Mouse (Mus musculus) MEL (cell line): Measurements from ENCODE around the gene Tubb5. TPM values are rescaled to one million over a fixed set of nuclear protein-coding genes. Genes with fewer than 3 reads are reported as not detected.

ENCODE experiments used
- DNase-seq: peaks from one replicate; pipeline ENCODE4 v3.0.0; 2011; ENCODE audit warnings: low read depth, low spot score
- H3K27ac ChIP-seq: 2 replicates; pipeline ENCODE4 v1.5.1; 2012; ENCODE audit warnings: low read depth, mild to moderate bottlenecking, control low read depth, low read length, moderate library complexity; ENCODE audit not compliant: control insufficient read depth
- H3K27me3 ChIP-seq, 2 experiments: fragments of 150-350 bp in 1 of 2; sonication (generic) in 1 of 2; 2 replicates each; pipeline ENCODE4 v1.6.1; 2012; ENCODE audit warnings: low read length in 2 of 2, mild to moderate bottlenecking in 2 of 2, improper control_type of control experiment in 1 of 2, moderate library complexity in 1 of 2; ENCODE audit not compliant: insufficient read depth in 2 of 2, control insufficient read depth in 1 of 2
- H3K36me3 ChIP-seq, 2 experiments: 2 replicates each; pipeline ENCODE4 v1.6.1; 2012 to 2014; ENCODE audit warnings: low read length in 2 of 2, improper control_type of control experiment in 1 of 2, inconsistent platforms in 1 of 2, mild to moderate bottlenecking in 1 of 2; ENCODE audit not compliant: insufficient read depth in 2 of 2, control insufficient read depth in 1 of 2
- H3K4me1 ChIP-seq, 2 experiments: fragments of 150-350 bp in 1 of 2; sonication (generic) in 1 of 2; 2 replicates each; pipeline ENCODE4 v1.6.1; 2012; ENCODE audit warnings: low read length in 2 of 2, improper control_type of control experiment in 1 of 2, mild to moderate bottlenecking in 1 of 2; ENCODE audit not compliant: insufficient read depth in 2 of 2, control insufficient read depth in 1 of 2
- H3K4me3 ChIP-seq, 2 experiments: fragments of 150-350 bp in 1 of 2; sonication (generic) in 1 of 2; 2 replicates each; pipeline ENCODE4 v1.5.1; 2012; ENCODE audit warnings: low read depth in 2 of 2, low read length in 2 of 2, mild to moderate bottlenecking in 2 of 2, moderate library complexity in 2 of 2, control low read depth in 1 of 2, improper control_type of control experiment in 1 of 2; ENCODE audit not compliant: control insufficient read depth in 1 of 2, insufficient read depth in 1 of 2
- H3K79me2 ChIP-seq: 2 replicates; pipeline ENCODE4 v1.6.1; 2012; ENCODE audit warnings: mild to moderate bottlenecking, low read length, moderate library complexity; ENCODE audit not compliant: control insufficient read depth, poor library complexity, insufficient read depth
- H3K9ac ChIP-seq: 2 replicates; pipeline ENCODE4 v1.6.1; 2012; ENCODE audit warnings: low read depth, mild to moderate bottlenecking, control low read depth, low read length, moderate library complexity; ENCODE audit not compliant: control insufficient read depth, poor library complexity, severe bottlenecking
- H3K9me3 ChIP-seq: fragments of 150-350 bp; sonication (generic); replicated peaks from 2 replicates; pipeline ENCODE4 v1.6.1; 2012; ENCODE audit warnings: mild to moderate bottlenecking, low read length, improper control_type of control experiment, moderate library complexity; ENCODE audit not compliant: insufficient read depth
- CHD2 ChIP-seq: IDR thresholded peaks from 2 replicates; pipeline ENCODE4 v1.6.1; 2011; ENCODE audit warnings: low read length, improper control_type of control experiment
- E2F4 ChIP-seq: IDR thresholded peaks from 2 replicates; pipeline ENCODE4 v1.6.1; 2011; ENCODE audit warnings: low read depth, low read length, improper control_type of control experiment, borderline replicate concordance
- EP300 ChIP-seq, 2 experiments: IDR thresholded peaks; 2 replicates each; pipeline ENCODE4 v1.6.1; 2011; ENCODE audit warnings: improper control_type of control experiment in 2 of 2, low read length in 2 of 2, low read depth in 1 of 2, mild to moderate bottlenecking in 1 of 2
- ETS1 ChIP-seq: IDR thresholded peaks from 2 replicates; pipeline ENCODE4 v1.6.1; 2012; ENCODE audit warnings: low read depth, mild to moderate bottlenecking, inconsistent platforms, low read length, improper control_type of control experiment, moderate library complexity
- GABPA ChIP-seq: IDR thresholded peaks from 2 replicates; pipeline ENCODE4 v1.6.1; 2012; ENCODE audit warnings: low read depth, mild to moderate bottlenecking, inconsistent platforms, low read length, improper control_type of control experiment, moderate library complexity
- GATA1 ChIP-seq: IDR thresholded peaks from 2 replicates; pipeline ENCODE4 v1.6.1; 2011; ENCODE audit warnings: low read depth, low read length, improper control_type of control experiment
- MAX ChIP-seq: IDR thresholded peaks from 2 replicates; pipeline ENCODE4 v1.6.1; 2011; ENCODE audit warnings: low read length, improper control_type of control experiment
- MAZ ChIP-seq: IDR thresholded peaks from 2 replicates; pipeline ENCODE4 v1.6.1; 2012; ENCODE audit warnings: low read depth, mild to moderate bottlenecking, inconsistent platforms, low read length, improper control_type of control experiment
- MEF2A ChIP-seq: IDR thresholded peaks from 2 replicates; pipeline ENCODE4 v1.6.1; 2014; ENCODE audit warnings: low read depth, mild to moderate bottlenecking, inconsistent platforms, low read length, improper control_type of control experiment; ENCODE audit not compliant: poor library complexity, insufficient replicate concordance, severe bottlenecking; ENCODE audit errors: extremely low read depth
- MXI1 ChIP-seq: IDR thresholded peaks from 2 replicates; pipeline ENCODE4 v1.6.1; 2011; ENCODE audit warnings: mild to moderate bottlenecking, low read depth, low read length, improper control_type of control experiment
- MYC ChIP-seq: IDR thresholded peaks from 2 replicates; pipeline ENCODE4 v1.6.1; 2011; ENCODE audit warnings: low read depth, mild to moderate bottlenecking, low read length, improper control_type of control experiment, moderate library complexity
- POLR2A ChIP-seq, 2 experiments: IDR thresholded peaks; 2 replicates each; pipeline ENCODE4 v1.6.1; 2011 to 2012; ENCODE audit warnings: low read length in 2 of 2, mild to moderate bottlenecking in 2 of 2, control low read depth in 1 of 2, improper control_type of control experiment in 1 of 2, low read depth in 1 of 2, moderate library complexity in 1 of 2; ENCODE audit not compliant: control insufficient read depth in 1 of 2, insufficient read depth in 1 of 2, poor library complexity in 1 of 2
- POLR2AphosphoS2 ChIP-seq: IDR thresholded peaks from 2 replicates; pipeline ENCODE4 v1.6.1; 2011; ENCODE audit warnings: low read length, improper control_type of control experiment
- POLR2AphosphoS5 ChIP-seq: IDR thresholded peaks from 2 replicates; pipeline ENCODE4 v1.6.1; 2012; ENCODE audit warnings: low read depth, borderline replicate concordance, mild to moderate bottlenecking, inconsistent platforms, low read length, moderate library complexity, mixed read lengths
- RCOR1 ChIP-seq: IDR thresholded peaks from 2 replicates; pipeline ENCODE4 v1.6.1; 2012; ENCODE audit warnings: low read depth, mild to moderate bottlenecking, inconsistent platforms, low read length, improper control_type of control experiment
- USF1 ChIP-seq: IDR thresholded peaks from 2 replicates; pipeline ENCODE4 v1.6.1; 2014; ENCODE audit warnings: low read depth, mild to moderate bottlenecking, inconsistent platforms, low read length, improper control_type of control experiment, moderate library complexity
- USF2 ChIP-seq, 2 experiments: IDR thresholded peaks; 2 replicates each; pipeline ENCODE4 v1.6.1; 2011 to 2012; ENCODE audit warnings: improper control_type of control experiment in 2 of 2, low read length in 2 of 2, borderline replicate concordance in 1 of 2, inconsistent platforms in 1 of 2, low read depth in 1 of 2, mild to moderate bottlenecking in 1 of 2; ENCODE audit not compliant: insufficient read depth in 1 of 2
- ZKSCAN1 ChIP-seq: IDR thresholded peaks from 2 replicates; pipeline ENCODE4 v1.6.1; 2012; ENCODE audit warnings: low read depth, mild to moderate bottlenecking, inconsistent platforms, low read length, improper control_type of control experiment, moderate library complexity
- polyA plus RNA-seq, 2 experiments: library from polyadenylated mRNA; stranded (reverse) in 1 of 2; unstranded in 1 of 2; fragments of >175 nt in 1 of 2; fragments of >200 nt in 1 of 2; gene quantifications; 2 replicates each; pipeline versions ENCODE4 v1.2.1 to v1.2.4; 2012; ENCODE audit warnings: low replicate concordance in 2 of 2, low read depth in 1 of 2; ENCODE audit not compliant: insufficient read length in 2 of 2, insufficient read depth in 1 of 2, missing spikeins in 1 of 2
- total RNA-seq: library from RNA; depleted of rRNA; stranded (reverse); fragments of 300-350 nt; gene quantifications from 2 replicates; pipeline ENCODE4 v1.2.3, GENCODE M21; 2012

Tubb5 gene
- total and polyA plus RNA-seq, 3 experiments, result 1,040 to 1,575 (median 1,137) TPM

DNA sequence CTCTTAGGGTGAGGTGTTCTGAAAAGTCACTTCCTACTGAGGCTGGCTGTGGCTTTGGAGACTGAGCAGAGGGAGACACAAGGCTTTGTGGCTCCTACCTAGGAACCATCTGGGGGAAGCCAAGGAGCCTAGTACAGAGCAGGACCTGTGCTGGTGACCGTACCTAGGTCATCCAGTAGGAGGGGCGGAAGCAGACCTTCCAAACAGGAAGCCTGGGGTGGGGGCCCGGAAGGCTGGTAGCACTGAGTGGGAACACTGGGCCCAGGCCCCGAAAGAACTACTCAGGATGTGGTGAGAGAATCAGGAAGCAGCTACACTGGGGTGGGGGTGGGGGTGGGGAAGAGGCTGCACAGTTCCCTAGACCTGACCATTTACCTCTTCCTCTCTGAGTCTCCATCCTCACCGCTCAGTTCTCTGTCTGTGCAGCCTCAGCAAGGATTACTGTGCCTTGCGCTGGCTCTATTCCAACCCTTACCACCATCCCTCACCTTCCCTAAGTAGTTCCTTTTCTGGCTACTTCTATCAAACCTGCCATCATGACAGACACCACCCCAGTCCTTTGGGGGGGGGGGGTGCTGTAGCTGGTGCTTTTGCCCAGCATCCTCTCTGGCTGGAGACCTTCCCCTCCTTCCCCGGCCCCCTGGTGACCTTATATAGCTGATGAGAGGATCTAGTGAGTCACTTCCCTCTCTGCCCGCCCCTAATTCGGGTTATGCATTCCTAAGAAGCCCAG is 32.2 kb upstream of the Tubb5 start (continued):
- TF ChIP-seq ETS1 (peak; percentile 68; the same call in 1 of the 2 replicates), USF2 (IDR thresholded peaks at IDR 0.05; ENCODE audit: borderline replicate concordance in 1 of 2, insufficient read depth in 1 of 2, low read depth in 1 of 2, low read length in 2 of 2) (no peak), E2F4 (no peak)

GRCm38 (mm10) chr17:35869346-35870067 is 31.4 kb upstream of the Tubb5 start:
- TF ChIP-seq POLR2AphosphoS2 (0 out of 2 replicates have a peak, but pooled peaks have one; percentile 7), MYC (no peak), POLR2A (IDR thresholded peaks at IDR 0.05; ENCODE audit: control insufficient read depth in 1 of 2, insufficient read depth in 1 of 2, low read depth in 1 of 2, low read length in 2 of 2, poor library complexity in 1 of 2) (no peak), EP300 (IDR thresholded peaks at IDR 0.05; ENCODE audit: low read depth in 1 of 2, low read length in 2 of 2) (no peak), GATA1 (no peak), MAZ (no peak; the same call in none of the 2 replicates), CHD2 (peak; percentile 38), RCOR1 (no peak), POLR2AphosphoS5 (no peak), ZKSCAN1 (no peak), MAX (0 out of 2 replicates have a peak, but pooled peaks have one; percentile 1), MEF2A (no peak), GABPA (no peak)
- H3K27ac ChIP-seq, result peak overlapping the region; percentile 88
- peaks cover 18% of the 10 kb centered on the region for H3K79me2 ChIP-seq
- peak overlapping the region; percentile 63 to 70 for H3K4me3 ChIP-seq
- H3K9me3 ChIP-seq, result no peaks in the 10 kb centered on the region
- peak overlapping the region; percentile 74 for H3K9ac ChIP-seq
- peaks cover 2 to 19% of the 10 kb centered on the region in 2 experiments; a peak in 3 of 4 replicates for H3K4me1 ChIP-seq
- H3K27me3 ChIP-seq, result no peaks in the 10 kb centered on the region
- H3K36me3 ChIP-seq, result peaks cover 0 to 14% of the 10 kb centered on the region in 2 experiments; a peak in 2 of 4 replicates
- peak; percentile 56 for DNase-seq

DNA sequence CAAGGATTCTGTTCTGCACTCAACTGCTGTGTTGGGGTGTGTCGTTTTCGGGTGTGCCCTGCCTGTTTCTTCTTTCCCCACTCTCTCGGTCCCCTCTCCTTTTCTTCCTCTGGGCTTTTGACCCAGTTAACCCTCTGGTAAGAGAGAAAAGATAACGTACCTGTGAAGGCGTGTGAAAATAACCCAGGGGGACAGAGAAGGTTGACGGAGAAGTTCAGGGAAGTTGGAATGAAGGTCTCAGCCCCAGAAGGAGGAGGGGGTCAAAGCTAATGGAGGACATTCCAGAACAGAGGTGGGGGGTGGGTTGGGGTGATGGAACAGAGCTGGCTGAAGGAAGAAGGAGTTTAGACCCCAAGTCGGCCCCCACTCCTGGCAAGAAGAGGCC is 30.8 kb upstream of the Tubb5 start:
- peaks cover 0 to 10% of the 10 kb centered on the region in 2 experiments; a peak in 2 of 4 replicates for H3K36me3 ChIP-seq
- peaks cover 18% of the 10 kb centered on the region for H3K79me2 ChIP-seq
- peak overlapping the region; percentile 74 for H3K9ac ChIP-seq
- H3K9me3 ChIP-seq, result no peaks in the 10 kb centered on the region
- H3K4me3 ChIP-seq, result peak overlapping the region; percentile 63 to 70
- peak overlapping the region; percentile 72 for H3K27ac ChIP-seq
- peak; percentile 34 for DNase-seq
- no peak for TF ChIP-seq POLR2AphosphoS2
- TF ChIP-seq USF1, result no peak
- TF ChIP-seq MXI1, result peak; percentile 24; the same call in 1 of the 2 replicates
- H3K27me3 ChIP-seq, result no peaks in the 10 kb centered on the region
- peaks cover 2 to 14% of the 10 kb centered on the region in 2 experiments; a peak in 3 of 4 replicates for H3K4me1 ChIP-seq
